Mouse (Mus musculus) forebrain, embryonic 14.5 days (tissue): Measurements from ENCODE around the gene Slc10a7. TPM values are rescaled to one million over a fixed set of nuclear protein-coding genes. Genes with fewer than 3 reads are reported as not detected.

Experiments used
- ATAC-seq: fragments of 200-750 bp; cut with Nextera tagmentation; 2 replicates; pipeline ENCODE4 v1.8.0; 2017; ENCODE audit warnings: mild to moderate bottlenecking, moderate library complexity
- DNase-seq: peaks from one replicate; pipeline ENCODE4 v3.0.0-alpha.2; 2015; ENCODE audit warnings: low spot score
- H3K27ac ChIP-seq: fragments of 300-500 bp; sonication (generic); 2 replicates; pipeline ENCODE4 v1.5.1; 2014; ENCODE audit warnings: low read depth, mild to moderate bottlenecking, control low read depth, low read length, moderate library complexity
- H3K27me3 ChIP-seq: fragments of 300-500 bp; sonication (generic); replicated peaks from 2 replicates; pipeline ENCODE4 v1.6.1; 2014; ENCODE audit warnings: low read length, control low read depth, mixed read lengths; ENCODE audit not compliant: control insufficient read depth, insufficient read depth
- H3K36me3 ChIP-seq: fragments of 300-500 bp; sonication (generic); 2 replicates; pipeline ENCODE4 v1.6.1; 2014; ENCODE audit warnings: low read length, control low read depth; ENCODE audit not compliant: control insufficient read depth, insufficient read depth
- H3K4me1 ChIP-seq: fragments of 300-500 bp; sonication (generic); 2 replicates; pipeline ENCODE4 v1.6.1; 2014; ENCODE audit warnings: antibody characterized with exemption, low read length, control low read depth; ENCODE audit not compliant: control insufficient read depth, insufficient read depth
- H3K4me2 ChIP-seq: fragments of 300-500 bp; sonication (generic); 2 replicates; pipeline ENCODE4 v1.6.1; 2014; ENCODE audit warnings: mild to moderate bottlenecking, control low read depth, low read length
- H3K4me3 ChIP-seq: fragments of 300-500 bp; sonication (generic); 2 replicates; pipeline ENCODE4 v1.5.1; 2014; ENCODE audit warnings: low read depth, low read length, control low read depth
- H3K9ac ChIP-seq: fragments of 300-500 bp; sonication (generic); 2 replicates; pipeline ENCODE4 v1.6.1; 2014; ENCODE audit warnings: mild to moderate bottlenecking, low read length, control low read depth, moderate library complexity
- H3K9me3 ChIP-seq: fragments of 300-500 bp; sonication (generic); replicated peaks from 2 replicates; pipeline ENCODE4 v1.6.1; 2016; ENCODE audit warnings: low read length, control low read depth, mixed read lengths; ENCODE audit not compliant: control insufficient read depth
- WGBS: fragments of 180-500 bp; shearing (Covaris S2); extraction: QIAGEN DNeasy Blood & Tissue Kit; methylation state at CpG from one replicate; pipeline ENCODE4 v1.1.7; 2014; 5-methylcytosine and 5-hydroxymethylcytosine counted together
- polyA plus RNA-seq: library from polyadenylated mRNA; unstranded; fragments of >200 nt; fragmentation: Nextera tagmentation; extraction: Ambion mirVana; gene quantifications from 2 replicates; pipeline ENCODE4 v1.2.1, GENCODE M21; 2014

Slc10a7 gene
- polyA plus RNA-seq, 1 experiment from 2014 or later, result 5.2 TPM

DNA sequence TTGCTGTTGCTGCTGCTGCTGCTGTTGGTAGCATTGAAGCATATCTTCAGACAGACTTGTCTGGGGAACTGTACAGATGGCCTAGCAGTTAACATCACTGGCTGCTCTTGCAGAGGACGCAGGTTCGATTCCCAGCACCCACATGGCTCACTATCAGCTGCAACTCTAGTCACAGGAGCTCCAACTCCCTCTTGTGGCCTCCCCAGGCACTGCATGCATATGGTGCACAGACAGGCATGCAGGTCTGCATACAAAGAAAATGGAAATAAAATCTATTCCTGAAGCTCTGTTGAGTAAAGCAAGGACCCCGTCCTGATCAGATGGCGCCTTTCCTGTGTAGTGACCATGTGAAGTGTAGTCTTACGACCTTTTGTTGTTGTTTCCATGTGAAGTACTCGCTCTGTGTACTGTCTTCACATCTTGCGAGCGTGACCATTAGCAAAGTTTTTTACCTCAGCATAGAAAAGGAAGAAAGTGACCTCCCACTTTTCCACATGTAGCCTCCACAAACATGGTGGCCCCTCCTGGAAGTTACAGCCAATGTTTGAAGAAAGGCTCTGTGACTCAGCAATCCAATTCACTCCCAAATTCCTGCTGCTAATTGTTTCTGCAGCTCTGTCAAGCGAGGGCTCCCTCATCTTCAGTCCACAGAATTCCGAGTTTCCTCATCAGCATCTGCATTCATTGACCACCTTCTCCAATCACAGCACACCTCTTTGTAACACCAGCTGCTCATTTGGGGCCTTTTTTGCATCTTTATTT lies 210.3 kb downstream of the Slc10a7 start:
- ATAC-seq, result no peak
- no peak overlapping the region for H3K4me3 ChIP-seq
- no peaks in the 10 kb centered on the region for H3K36me3 ChIP-seq
- H3K9ac ChIP-seq, result no peak overlapping the region
- no peak overlapping the region for H3K4me2 ChIP-seq
- no peaks in the 10 kb centered on the region for H3K27me3 ChIP-seq
- no peak overlapping the region for H3K27ac ChIP-seq
- no peak for DNase-seq
- 83% methylated on average over 10 of the region's 10 CpGs for WGBS
- no peaks in the 10 kb centered on the region for H3K9me3 ChIP-seq
- no peaks in the 10 kb centered on the region for H3K4me1 ChIP-seq

DNA sequence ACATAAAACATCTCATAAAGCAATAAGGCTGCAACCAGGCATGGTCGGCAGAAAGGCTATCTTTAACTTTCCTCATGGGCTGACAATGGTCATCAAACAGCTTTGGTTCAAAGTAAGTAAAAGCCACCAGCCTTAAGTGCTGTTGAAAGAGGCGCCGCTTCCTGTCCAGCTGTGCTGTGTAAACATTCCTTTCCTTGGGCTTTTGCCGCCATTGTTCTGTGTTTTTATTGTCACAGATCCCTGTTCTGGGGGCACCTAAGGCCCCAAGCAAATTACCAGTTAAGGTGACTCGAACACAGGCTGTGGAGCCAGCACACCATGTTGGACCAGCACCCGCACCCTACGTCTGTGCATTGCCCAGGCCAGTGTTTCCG lies 210.9 kb downstream of the Slc10a7 start:
- ATAC-seq (no peak), DNase-seq (no peak)
- Histone ChIP-seq H3K27me3 (no peaks in the 10 kb centered on the region), H3K36me3 (no peaks in the 10 kb centered on the region), H3K4me3 (no peak overlapping the region), H3K9me3 (no peaks in the 10 kb centered on the region), H3K9ac (no peak overlapping the region), H3K27ac (no peak overlapping the region), H3K4me2 (no peak overlapping the region), H3K4me1 (no peaks in the 10 kb centered on the region)
- WGBS, result 81% methylated on average over 8 of the region's 8 CpGs

DNA sequence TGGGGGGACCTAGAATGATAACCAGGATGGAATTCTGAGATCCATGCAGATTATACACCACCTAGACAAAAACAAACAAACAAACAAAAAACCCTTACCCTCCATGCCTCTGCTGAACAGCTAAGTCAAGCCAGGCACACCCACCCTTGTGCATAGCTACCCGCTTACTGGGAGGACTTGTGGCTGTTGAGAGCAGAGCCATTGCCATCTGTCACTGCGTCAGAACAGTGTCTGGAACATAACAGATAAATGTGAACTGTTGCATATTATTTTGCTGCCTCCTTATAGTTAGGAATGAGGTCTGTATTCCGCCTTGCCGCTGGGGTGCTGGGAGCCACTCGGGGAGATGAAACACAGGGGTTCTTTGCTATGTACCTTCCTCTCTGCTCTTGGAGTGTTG lies 212.4 kb downstream of the Slc10a7 start:
- Histone ChIP-seq H3K4me1 (no peaks in the 10 kb centered on the region), H3K4me2 (no peak overlapping the region), H3K36me3 (no peaks in the 10 kb centered on the region), H3K27me3 (no peaks in the 10 kb centered on the region), H3K9me3 (no peaks in the 10 kb centered on the region), H3K4me3 (no peak overlapping the region), H3K27ac (no peak overlapping the region), H3K9ac (no peak overlapping the region)
- 90% methylated on average over 5 of the region's 5 CpGs for WGBS
- DNase-seq (peak; percentile 23), ATAC-seq (peak; percentile 26; the same call in 1 of the 2 replicates)

DNA sequence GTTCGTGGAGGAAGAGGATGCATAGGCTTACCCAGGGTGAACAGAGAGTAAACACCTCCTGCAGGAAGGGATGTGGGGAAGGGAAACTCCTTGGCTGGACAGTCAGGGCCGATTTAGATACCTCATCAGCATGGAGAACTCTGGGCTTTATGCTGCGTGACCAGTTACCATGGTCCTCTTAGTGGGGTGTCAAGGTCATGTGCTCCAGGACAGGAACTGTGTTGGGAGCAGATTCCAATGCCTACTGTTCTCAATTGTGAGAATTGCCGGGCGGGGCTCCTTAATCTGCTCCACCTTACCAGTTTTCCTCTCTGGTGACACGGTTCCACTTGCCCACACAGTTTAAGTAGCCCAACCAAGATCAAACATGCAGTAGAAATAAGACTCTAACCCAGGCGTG lies 213.1 kb downstream of the Slc10a7 start:
- H3K4me2 ChIP-seq, result no peak overlapping the region
- H3K27ac ChIP-seq, result no peak overlapping the region
- no peaks in the 10 kb centered on the region for H3K9me3 ChIP-seq
- DNase-seq, result no peak
- WGBS, result 88% methylated on average over 7 of the region's 7 CpGs
- no peaks in the 10 kb centered on the region for H3K27me3 ChIP-seq
- H3K36me3 ChIP-seq, result no peaks in the 10 kb centered on the region
- ATAC-seq, result no peak
- no peak overlapping the region for H3K4me3 ChIP-seq
- no peak overlapping the region for H3K9ac ChIP-seq
- no peaks in the 10 kb centered on the region for H3K4me1 ChIP-seq

DNA sequence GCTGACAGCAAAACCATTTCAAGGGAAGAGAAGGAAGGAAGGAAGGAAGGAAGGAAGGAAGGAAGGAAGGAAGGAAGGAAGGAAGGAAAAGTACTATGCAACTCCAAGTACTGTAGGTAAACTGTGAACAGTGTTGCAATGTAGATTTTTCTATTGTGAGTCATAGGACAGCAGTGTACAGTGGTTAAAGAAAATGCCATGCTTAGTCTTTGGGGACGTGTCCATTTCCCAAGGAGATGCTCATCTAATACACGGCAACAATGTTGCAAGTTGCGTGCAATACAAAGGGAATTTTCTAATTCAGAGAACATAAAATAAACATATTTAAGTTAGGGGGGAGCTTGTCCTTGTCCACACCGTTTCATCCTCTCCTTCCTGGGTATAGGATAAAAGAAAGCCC lies 215.7 kb downstream of the Slc10a7 start:
- WGBS, result 95% methylated on average over 4 of the region's 4 CpGs
- DNase-seq, result no peak
- Histone ChIP-seq H3K4me1 (no peaks in the 10 kb centered on the region), H3K9ac (no peak overlapping the region), H3K27me3 (no peaks in the 10 kb centered on the region), H3K36me3 (no peaks in the 10 kb centered on the region), H3K9me3 (no peaks in the 10 kb centered on the region), H3K4me3 (no peak overlapping the region), H3K27ac (no peak overlapping the region), H3K4me2 (no peak overlapping the region)
- ATAC-seq, result no peak

DNA sequence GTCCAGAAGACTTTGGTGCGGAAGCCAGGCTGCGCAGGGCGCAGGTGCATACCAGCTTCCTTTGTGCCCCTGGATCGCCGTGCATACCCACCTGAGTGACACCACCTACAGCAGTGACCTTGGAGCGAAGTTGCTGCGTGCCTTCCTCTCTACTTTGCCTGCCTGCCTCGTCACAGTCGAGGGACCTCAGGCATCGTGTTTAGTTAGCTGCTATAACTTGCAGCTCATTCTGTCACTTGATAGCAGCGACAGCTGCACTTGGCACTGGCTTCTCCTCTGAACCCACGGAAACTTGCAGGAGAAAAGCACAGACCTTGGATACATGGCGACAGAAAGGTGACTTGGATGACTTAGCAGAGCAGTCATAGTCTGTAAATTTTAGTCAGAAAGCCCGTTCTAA lies 219.1 kb downstream of the Slc10a7 start:
- DNase-seq, result no peak

DNA sequence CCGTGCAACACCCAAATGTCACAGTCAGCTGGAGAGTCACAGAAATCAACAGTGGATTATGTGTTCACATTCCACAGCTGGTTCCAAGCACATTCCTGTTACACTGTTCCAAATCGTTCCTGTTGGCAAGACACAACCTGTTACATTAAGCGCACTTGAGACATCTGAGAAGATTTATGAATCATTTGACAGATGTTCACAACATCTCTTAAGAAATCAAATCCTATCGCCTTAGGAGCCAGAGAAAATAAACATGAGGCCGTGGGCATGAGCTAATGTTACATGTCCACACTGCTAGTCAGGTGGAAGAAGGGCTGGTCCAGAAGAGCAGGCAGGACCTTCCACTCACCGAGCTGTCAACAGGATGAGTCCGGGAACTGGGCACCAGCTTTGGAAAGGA lies 223.3 kb downstream of the Slc10a7 start:
- H3K9ac ChIP-seq, result no peak overlapping the region
- no peak for DNase-seq

More for the DNA sequence above, 219.1 kb downstream of the Slc10a7 start:
- WGBS, result 94% methylated on average over 14 of the region's 14 CpGs
- Histone ChIP-seq H3K9me3 (no peaks in the 10 kb centered on the region), H3K36me3 (0 out of 2 replicates have a peak, but pooled peaks cover 5% of the 10 kb centered on the region), H3K27me3 (no peaks in the 10 kb centered on the region), H3K9ac (no peak overlapping the region), H3K27ac (no peak overlapping the region), H3K4me1 (no peaks in the 10 kb centered on the region), H3K4me2 (no peak overlapping the region), H3K4me3 (no peak overlapping the region)
- no peak for ATAC-seq

DNA sequence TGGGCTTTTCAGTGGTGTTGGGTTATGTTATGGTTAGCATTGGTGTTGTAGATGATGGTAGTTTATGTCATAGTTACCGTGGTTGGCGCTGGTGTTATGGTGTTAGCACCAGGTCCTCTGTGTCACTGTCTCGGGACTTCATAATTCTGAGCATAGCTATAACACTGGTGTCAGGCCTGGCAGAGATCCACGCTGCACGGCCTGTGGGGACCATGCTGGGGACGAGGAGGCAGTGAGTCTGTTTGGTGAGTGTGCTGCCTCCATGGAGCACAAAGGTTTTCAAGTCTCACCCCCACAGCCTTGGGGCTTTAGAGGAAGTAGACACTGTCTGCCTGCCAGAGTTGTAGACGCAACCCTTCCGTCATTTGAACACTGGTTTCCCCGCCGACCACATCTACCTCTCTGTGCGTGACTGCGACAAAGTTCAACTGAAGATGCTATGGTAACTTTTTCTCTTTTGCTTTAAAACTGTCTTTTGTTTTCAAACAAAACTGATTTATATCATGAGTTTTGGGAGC lies 223.9 kb downstream of the Slc10a7 start:
- WGBS, result 90% methylated on average over 12 of the region's 12 CpGs
- no peaks in the 10 kb centered on the region for H3K27me3 ChIP-seq
- DNase-seq (no peak), ATAC-seq (no peak)
- H3K4me3 ChIP-seq, result no peak overlapping the region
- no peaks in the 10 kb centered on the region for H3K9me3 ChIP-seq
- no peaks in the 10 kb centered on the region for H3K4me1 ChIP-seq
- H3K36me3 ChIP-seq, result 0 out of 2 replicates have a peak, but pooled peaks cover 5% of the 10 kb centered on the region
- H3K27ac ChIP-seq, result no peak overlapping the region
- no peak overlapping the region for H3K4me2 ChIP-seq
- no peak overlapping the region for H3K9ac ChIP-seq

More for the DNA sequence above, 223.3 kb downstream of the Slc10a7 start:
- Histone ChIP-seq H3K4me3 (no peak overlapping the region), H3K9me3 (no peaks in the 10 kb centered on the region), H3K36me3 (0 out of 2 replicates have a peak, but pooled peaks cover 5% of the 10 kb centered on the region), H3K27me3 (no peaks in the 10 kb centered on the region), H3K27ac (no peak overlapping the region), H3K4me2 (no peak overlapping the region), H3K4me1 (no peaks in the 10 kb centered on the region)
- no peak for ATAC-seq
- 88% methylated on average over 7 of the region's 7 CpGs for WGBS

DNA sequence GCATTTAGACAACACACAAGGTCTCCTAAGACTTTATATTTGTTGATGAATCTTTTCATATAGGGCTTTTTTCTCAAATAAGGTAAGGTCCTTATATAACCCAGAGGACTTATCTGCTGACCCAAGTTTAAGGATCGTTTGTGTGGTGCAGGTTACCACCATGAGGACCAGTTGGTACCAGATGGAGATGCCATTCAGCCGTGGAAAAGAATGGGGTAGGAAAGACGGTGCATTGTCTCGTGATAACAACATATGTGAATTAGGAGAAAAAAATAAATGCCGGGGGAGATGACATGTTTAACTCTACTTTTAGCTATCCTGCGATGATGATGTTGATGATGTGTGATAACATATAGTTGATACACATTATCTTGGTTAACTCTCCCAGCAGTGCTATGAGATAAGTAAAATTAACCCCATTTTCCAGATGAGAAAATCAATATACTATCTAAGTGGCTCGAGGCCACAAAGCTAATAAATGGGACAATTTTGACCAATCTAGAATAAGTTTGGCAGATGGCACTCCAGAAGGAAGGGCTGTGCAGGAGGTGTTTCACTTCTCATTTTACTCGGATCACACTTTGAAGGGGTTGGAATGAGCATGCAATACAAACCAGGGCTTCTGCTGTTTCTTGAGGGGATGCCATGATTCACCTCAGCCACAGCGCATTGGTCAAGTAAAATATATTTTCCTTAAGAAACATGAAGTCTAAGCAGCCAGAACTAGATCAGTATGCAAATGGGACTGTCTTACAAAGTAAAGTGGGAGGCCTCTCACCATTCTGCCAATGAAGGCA lies 225.8 kb downstream of the Slc10a7 start:
- no peaks in the 10 kb centered on the region for H3K27me3 ChIP-seq
- ATAC-seq (no peak), DNase-seq (no peak)
- no peak overlapping the region for H3K9ac ChIP-seq
- no peak overlapping the region for H3K4me3 ChIP-seq
- no peak overlapping the region for H3K27ac ChIP-seq
- WGBS, result 88% methylated on average over 9 of the region's 9 CpGs
- no peaks in the 10 kb centered on the region for H3K4me1 ChIP-seq
- H3K9me3 ChIP-seq, result no peaks in the 10 kb centered on the region
- H3K36me3 ChIP-seq, result 0 out of 2 replicates have a peak, but pooled peaks cover 5% of the 10 kb centered on the region
- no peak overlapping the region for H3K4me2 ChIP-seq
